Mouse (Mus musculus) myocyte (in vitro differentiated cells): ENCODE results near the gene Palld.

Experiments
- MYOD1 ChIP-seq, 3 experiments: IDR thresholded peaks; one replicate each; pipeline ENCODE4 v1.6.1; 2011; ENCODE audit warnings: control low read depth in 2 of 3, low read depth in 2 of 3, mild to moderate bottlenecking in 2 of 3, moderate library complexity in 1 of 3; ENCODE audit not compliant: insufficient read length in 2 of 3, control insufficient read depth in 1 of 3
- USF1 ChIP-seq: IDR thresholded peaks from one replicate; pipeline ENCODE4 v1.6.1; 2011; ENCODE audit warnings: low read depth, mild to moderate bottlenecking, control low read depth, moderate library complexity

GRCm38 (mm10) chr8:61691391-61691790, 211.1 kb downstream of the Palld start:
- TF ChIP-seq USF1 (no peak), MYOD1 (IDR thresholded peaks at IDR 0.05; ENCODE audit: control insufficient read depth in 1 of 3, insufficient read length in 2 of 3, low read depth in 2 of 3) (no peak)
